Comparison of ENCODE assay signal across 17 mouse cellular contexts in genomic region chr11:5125713-5126112, GRCm38 (mm10).
"Had no signal": no experiment of that assay in that cellular context is flagged by ENCODE, and none has a peak within 500 bp of the region (broad histone marks: within the 10 kb centered on the region; RNA-seq: fewer than 3 reads in every experiment).

No protein-coding gene starts in this region.

- H3K4me2 ChIP-seq: liver, embryonic 13.5 days; liver, embryonic 15.5 days; lung, embryonic 14.5 days; midbrain, embryonic 12.5 days; neural tube, embryonic 12.5 days; stomach, embryonic 15.5 days had no signal

- H3K36me3 ChIP-seq: liver, embryonic 15.5 days; midbrain, embryonic 12.5 days; neural tube, embryonic 12.5 days; stomach, embryonic 15.5 days had no signal

- H3K4me3 ChIP-seq: liver, embryonic 13.5 days; liver, embryonic 15.5 days; megakaryocyte, embryonic 14.5 days; midbrain, embryonic 12.5 days; neural tube, embryonic 12.5 days; stomach, embryonic 15.5 days had no signal

- ATAC-seq: liver, postnatal 0 days; midbrain, embryonic 16.5 days had no signal

- H3K27me3 ChIP-seq: liver, embryonic 13.5 days; liver, embryonic 15.5 days; midbrain, embryonic 12.5 days; neural tube, embryonic 12.5 days; stomach, embryonic 15.5 days had no signal

- H3K9ac ChIP-seq: liver, embryonic 13.5 days; liver, embryonic 15.5 days; liver, postnatal 0 days; lung, embryonic 14.5 days; midbrain, embryonic 12.5 days; neural tube, embryonic 12.5 days; stomach, embryonic 15.5 days had no signal

- H3K9me3 ChIP-seq: liver, embryonic 13.5 days; liver, embryonic 15.5 days; midbrain, embryonic 12.5 days; neural tube, embryonic 12.5 days; stomach, embryonic 15.5 days had no signal

- DNase-seq: liver, embryonic 13.5 days; liver, postnatal 0 days; lung, embryonic 14.5 days; lung, postnatal 14 days; lung, postnatal 36 days; midbrain, embryonic 14.5 days; right cerebral cortex, postnatal 14 days; thymus, postnatal 14 days; thymus, postnatal 36 days had no signal

- H3K4me1 ChIP-seq: liver, embryonic 13.5 days; liver, embryonic 15.5 days; megakaryocyte, embryonic 14.5 days; stomach, embryonic 15.5 days had no signal

- H3K27ac ChIP-seq: liver, embryonic 13.5 days; liver, embryonic 15.5 days; macrophage; midbrain, embryonic 12.5 days; neural tube, embryonic 12.5 days; stomach, embryonic 15.5 days; stomach, postnatal 0 days had no signal
